Mouse (Mus musculus): ENCODE measurements around the gene Dapk1. TPM values are rescaled to one million over a fixed set of nuclear protein-coding genes. Genes with fewer than 3 reads are reported as not detected.

The Dapk1 gene
- polyA plus RNA-seq, 1 experiment = 21.5 TPM

DNA sequence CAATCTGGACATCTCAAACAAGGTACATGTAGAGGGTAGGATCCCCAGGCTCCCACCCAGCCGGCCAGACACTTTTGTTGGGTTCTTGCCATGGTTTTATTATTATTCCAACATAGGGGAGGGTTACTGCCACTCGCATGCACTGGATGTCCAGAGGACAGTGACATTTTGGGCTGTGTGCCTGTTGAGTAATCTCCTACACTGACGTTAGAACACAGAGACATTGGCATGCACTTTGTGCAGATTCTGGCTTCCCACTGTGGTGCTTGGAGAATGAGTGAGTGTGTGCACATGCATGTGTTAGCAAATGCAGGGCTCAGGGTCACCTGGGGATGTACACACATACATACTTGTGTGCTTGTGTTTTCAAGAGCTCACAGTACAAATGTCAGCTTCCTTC is 129.3 kb downstream of the Dapk1 start:
- Histone ChIP-seq H3K27ac (ENCODE audit: insufficient read depth, low read length) (no peak overlapping the region), H3K4me3 (ENCODE audit: extremely low read depth, insufficient read depth, insufficient read length) (no peak overlapping the region), H3K27me3 (ENCODE audit: control insufficient read depth, insufficient read depth, low read length) (no peaks in the 10 kb centered on the region), H3K4me1 (ENCODE audit: control insufficient read depth, insufficient read depth, insufficient read length) (no peaks in the 10 kb centered on the region), H3K36me3 (ENCODE audit: control insufficient read depth, insufficient read depth, low read length) (no peaks in the 10 kb centered on the region)
- no peak for DNase-seq (ENCODE audit: low read depth in 1 of 2, low spot score in 2 of 2)
- no peak for TF ChIP-seq CTCF (IDR thresholded peaks at IDR 0.05; ENCODE audit: extremely low read depth, insufficient read depth, insufficient read length, insufficient replicate concordance)
- no peak for TF ChIP-seq POLR2A (IDR thresholded peaks at IDR 0.05; ENCODE audit: low read depth, low read length)
- 90% methylated on average over 3 of the region's 3 CpGs for WGBS

- WGBS = 94% methylated on average over 9 of the region's 9 CpGs
- H3K27ac ChIP-seq (ENCODE audit: insufficient read depth, low read length) = no peak overlapping the region
- H3K36me3 ChIP-seq (ENCODE audit: control insufficient read depth, insufficient read depth, low read length) = no peaks in the 10 kb centered on the region
- H3K4me1 ChIP-seq (ENCODE audit: control insufficient read depth, insufficient read depth, insufficient read length) = no peaks in the 10 kb centered on the region
- DNase-seq (ENCODE audit: low read depth in 1 of 2, low spot score in 2 of 2) = no peak
- no peak for TF ChIP-seq POLR2A (IDR thresholded peaks at IDR 0.05; ENCODE audit: low read depth, low read length)
- no peak for TF ChIP-seq CTCF (IDR thresholded peaks at IDR 0.05; ENCODE audit: extremely low read depth, insufficient read depth, insufficient read length, insufficient replicate concordance)
- H3K4me3 ChIP-seq (ENCODE audit: extremely low read depth, insufficient read depth, insufficient read length) = no peak overlapping the region
- H3K27me3 ChIP-seq (ENCODE audit: control insufficient read depth, insufficient read depth, low read length) = no peaks in the 10 kb centered on the region
Observed at GRCm38 (mm10) chr13:60735306-60735705, 133.6 kb downstream of the Dapk1 start.

DNA sequence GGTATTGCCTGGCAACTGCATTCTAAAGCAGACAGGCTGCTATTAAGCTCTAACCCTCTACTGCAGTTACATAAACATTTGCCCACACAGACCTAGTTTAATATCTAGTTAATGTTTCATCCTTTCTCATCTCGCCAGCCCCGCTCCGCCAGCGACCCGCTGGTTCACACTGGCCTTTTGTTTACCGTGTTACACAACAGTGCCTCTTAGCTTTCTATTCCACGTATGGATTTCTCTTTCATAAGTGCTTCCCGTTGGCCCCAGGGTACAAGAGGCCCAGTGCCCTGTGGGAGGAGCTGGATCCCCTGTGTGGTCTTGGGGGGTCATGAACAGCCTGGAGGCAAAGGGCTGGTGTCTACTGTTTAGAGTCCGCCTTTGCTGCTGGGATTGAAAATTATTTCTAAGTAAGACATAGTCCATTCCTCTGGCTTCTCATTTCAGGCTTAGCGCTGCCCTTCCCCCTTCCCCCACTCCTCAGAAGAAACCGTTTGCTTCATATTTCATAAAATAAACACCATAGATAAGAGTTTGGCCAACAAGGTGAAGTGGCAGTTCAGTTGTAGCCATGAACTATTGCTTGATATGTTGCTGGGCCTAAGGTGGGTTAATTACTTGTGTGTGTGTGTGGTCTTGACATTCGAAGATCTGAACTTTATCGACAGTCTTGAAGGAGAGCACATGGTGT is 134.8 kb downstream of the Dapk1 start:
- DNase-seq (ENCODE audit: low read depth in 1 of 2, low spot score in 2 of 2) = no peak
- TF ChIP-seq POLR2A (IDR thresholded peaks at IDR 0.05; ENCODE audit: low read depth, low read length) (no peak), CTCF (IDR thresholded peaks at IDR 0.05; ENCODE audit: extremely low read depth, insufficient read depth, insufficient read length, insufficient replicate concordance) (no peak)
- Histone ChIP-seq H3K27ac (ENCODE audit: insufficient read depth, low read length) (no peak overlapping the region), H3K36me3 (ENCODE audit: control insufficient read depth, insufficient read depth, low read length) (no peaks in the 10 kb centered on the region), H3K27me3 (ENCODE audit: control insufficient read depth, insufficient read depth, low read length) (no peaks in the 10 kb centered on the region), H3K4me3 (ENCODE audit: extremely low read depth, insufficient read depth, insufficient read length) (no peak overlapping the region), H3K4me1 (ENCODE audit: control insufficient read depth, insufficient read depth, insufficient read length) (no peaks in the 10 kb centered on the region)
- WGBS = 93% methylated on average over 13 of the region's 13 CpGs

- Histone ChIP-seq H3K4me3 (ENCODE audit: extremely low read depth, insufficient read depth, insufficient read length) (peak overlapping the region; percentile 42; the same call in 1 of the 2 replicates), H3K27ac (ENCODE audit: insufficient read depth, low read length) (peak overlapping the region; percentile 57; the same call in 1 of the 2 replicates), H3K36me3 (ENCODE audit: control insufficient read depth, insufficient read depth, low read length) (no peaks in the 10 kb centered on the region), H3K4me1 (ENCODE audit: control insufficient read depth, insufficient read depth, insufficient read length) (no peaks in the 10 kb centered on the region), H3K27me3 (ENCODE audit: control insufficient read depth, insufficient read depth, low read length) (no peaks in the 10 kb centered on the region)
- WGBS = 5% methylated on average over 9 of the region's 9 CpGs
- no peak for TF ChIP-seq CTCF (IDR thresholded peaks at IDR 0.05; ENCODE audit: extremely low read depth, insufficient read depth, insufficient read length, insufficient replicate concordance)
- no peak for TF ChIP-seq POLR2A (IDR thresholded peaks at IDR 0.05; ENCODE audit: low read depth, low read length)
- peak; percentile 67 to 83 for DNase-seq (ENCODE audit: low read depth in 1 of 2, low spot score in 2 of 2)
Observed at GRCm38 (mm10) chr13:60737632-60738324, 136.0 kb downstream of the Dapk1 start.

DNA sequence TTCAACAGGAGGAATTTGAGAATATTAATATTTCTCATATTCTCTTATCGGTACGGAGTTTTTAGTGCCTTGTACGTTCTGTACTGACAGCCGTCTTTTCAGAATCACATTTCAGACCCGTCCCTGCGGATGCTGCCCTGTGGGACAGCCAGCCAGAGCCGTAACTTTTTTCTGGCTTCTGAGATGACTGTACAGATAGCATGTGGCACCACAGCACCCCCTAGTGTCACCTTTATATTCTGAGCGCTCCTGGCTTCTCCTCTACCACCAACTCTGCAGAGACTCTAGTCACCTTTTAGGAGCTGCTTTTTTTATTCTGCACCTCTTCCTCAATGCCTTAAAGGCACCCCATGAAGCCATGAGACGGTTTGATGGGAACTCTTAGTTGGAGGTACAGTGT is 136.7 kb downstream of the Dapk1 start:
- 2% methylated on average over 9 of the region's 9 CpGs for WGBS
- peak overlapping the region; percentile 25; the same call in 1 of the 2 replicates for H3K4me3 ChIP-seq (ENCODE audit: extremely low read depth, insufficient read depth, insufficient read length)
- peak; percentile 42 to 57 for DNase-seq (ENCODE audit: low read depth in 1 of 2, low spot score in 2 of 2)
- no peak for TF ChIP-seq POLR2A (IDR thresholded peaks at IDR 0.05; ENCODE audit: low read depth, low read length)
- TF ChIP-seq CTCF (IDR thresholded peaks at IDR 0.05; ENCODE audit: extremely low read depth, insufficient read depth, insufficient read length, insufficient replicate concordance) = peak; percentile 58; the same call in 1 of the 2 replicates
- H3K27me3 ChIP-seq (ENCODE audit: control insufficient read depth, insufficient read depth, low read length) = no peaks in the 10 kb centered on the region
- H3K36me3 ChIP-seq (ENCODE audit: control insufficient read depth, insufficient read depth, low read length) = no peaks in the 10 kb centered on the region
- H3K27ac ChIP-seq (ENCODE audit: insufficient read depth, low read length) = 0 out of 2 replicates have a peak overlapping the region, but pooled peaks have one; percentile 57
- no peaks in the 10 kb centered on the region for H3K4me1 ChIP-seq (ENCODE audit: control insufficient read depth, insufficient read depth, insufficient read length)

DNA sequence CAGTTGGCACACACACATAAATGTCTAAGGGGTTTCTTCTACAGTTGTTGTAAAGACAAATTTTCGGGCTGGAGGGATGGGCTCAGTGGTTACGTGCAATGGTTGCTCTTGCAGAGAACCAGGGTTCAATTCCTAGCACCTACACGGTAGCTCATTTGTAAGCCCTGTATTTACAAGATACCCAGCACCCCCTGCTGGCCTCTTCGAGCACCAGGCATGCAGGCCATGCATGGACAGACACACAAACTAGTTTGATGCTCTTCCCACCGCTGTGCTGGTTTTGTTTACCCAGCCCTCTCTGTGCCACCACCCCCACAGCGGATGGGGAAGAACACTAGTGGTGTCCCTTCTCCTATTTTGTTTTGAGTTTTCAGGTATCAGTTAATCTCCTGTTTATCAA is 138.5 kb downstream of the Dapk1 start:
- DNase-seq (ENCODE audit: low read depth in 1 of 2, low spot score in 2 of 2) = no peak
- Histone ChIP-seq H3K27me3 (ENCODE audit: control insufficient read depth, insufficient read depth, low read length) (no peaks in the 10 kb centered on the region), H3K27ac (ENCODE audit: insufficient read depth, low read length) (no peak overlapping the region), H3K36me3 (ENCODE audit: control insufficient read depth, insufficient read depth, low read length) (no peaks in the 10 kb centered on the region), H3K4me3 (ENCODE audit: extremely low read depth, insufficient read depth, insufficient read length) (no peak overlapping the region), H3K4me1 (ENCODE audit: control insufficient read depth, insufficient read depth, insufficient read length) (no peaks in the 10 kb centered on the region)
- TF ChIP-seq CTCF (IDR thresholded peaks at IDR 0.05; ENCODE audit: extremely low read depth, insufficient read depth, insufficient read length, insufficient replicate concordance) = no peak
- no peak for TF ChIP-seq POLR2A (IDR thresholded peaks at IDR 0.05; ENCODE audit: low read depth, low read length)
- 91% methylated on average over 6 of the region's 6 CpGs for WGBS

- no peak for DNase-seq (ENCODE audit: low read depth in 1 of 2, low spot score in 2 of 2)
- Histone ChIP-seq H3K36me3 (ENCODE audit: control insufficient read depth, insufficient read depth, low read length) (no peaks in the 10 kb centered on the region), H3K27ac (ENCODE audit: insufficient read depth, low read length) (no peak overlapping the region), H3K4me3 (ENCODE audit: extremely low read depth, insufficient read depth, insufficient read length) (no peak overlapping the region), H3K27me3 (ENCODE audit: control insufficient read depth, insufficient read depth, low read length) (no peaks in the 10 kb centered on the region), H3K4me1 (ENCODE audit: control insufficient read depth, insufficient read depth, insufficient read length) (no peaks in the 10 kb centered on the region)
- WGBS = 69% methylated on average over 3 of the region's 3 CpGs
- TF ChIP-seq CTCF (IDR thresholded peaks at IDR 0.05; ENCODE audit: extremely low read depth, insufficient read depth, insufficient read length, insufficient replicate concordance) (no peak), POLR2A (IDR thresholded peaks at IDR 0.05; ENCODE audit: low read depth, low read length) (no peak)
Observed at GRCm38 (mm10) chr13:60742611-60743010, 140.9 kb downstream of the Dapk1 start.

Data from spleen, adult 2 months (tissue).